Mouse (Mus musculus) heart, postnatal 36 days (tissue): ENCODE data around the gene Igf1r. TPM values are rescaled to one million over a fixed set of nuclear protein-coding genes. Genes with fewer than 3 reads are reported as not detected.
"Not testable (repeated sequence)": the region's sequence is repeated elsewhere in the genome, so short reads cannot be mapped to it uniquely, and the experiment has no call there.

Experiments used
- DNase-seq, 2 experiments: peaks; one replicate each; pipeline ENCODE4 v3.0.0; 2021 to 2022
- intact Hi-C: fragments of 180-260 bp; cut with DNase I; formaldehyde crosslinking; loops from one replicate; pipeline ENCODE4 v1.15.1; 2025
- total RNA-seq, 2 experiments: library from RNA; stranded (reverse); gene quantifications; 2 replicates each; pipeline ENCODE4 v1.2.3; 2021

Gene Igf1r
- total RNA-seq, 2 experiments from 2014 or later, result 15.4 to 21.1 TPM

GRCm38 (mm10) chr7:68275838-68276731 lies 323.5 kb downstream of the Igf1r start:
- DNase-seq, result no peak
- intact Hi-C loops, result no loop called here

GRCm38 (mm10) chr7:68277054-68277896 lies 324.6 kb downstream of the Igf1r start:
- intact Hi-C loops, result no loop called here
- no peak for DNase-seq

GRCm38 (mm10) chr7:68277897-68278270 lies 325.3 kb downstream of the Igf1r start:
- intact Hi-C loops, result no loop called here
- DNase-seq, result no peak

DNA sequence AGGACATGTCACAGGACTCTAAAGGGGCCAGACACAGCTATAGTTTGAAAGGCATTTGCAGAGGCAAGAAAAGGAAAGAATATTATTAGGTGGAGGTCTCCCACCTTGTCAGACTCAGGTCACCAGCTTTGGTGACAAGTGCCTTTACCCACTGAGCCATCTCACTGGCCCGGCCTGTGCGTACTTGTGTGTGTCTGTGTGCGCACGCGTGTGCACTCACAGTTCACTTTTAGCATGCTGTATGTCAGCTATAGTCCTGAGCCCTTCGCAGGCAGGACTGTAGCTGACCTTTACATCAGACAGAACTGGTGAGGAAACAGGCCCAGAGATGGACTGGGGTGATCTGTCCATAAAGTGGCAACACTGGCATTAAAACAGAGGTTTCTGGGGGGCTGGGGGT lies 325.8 kb downstream of the Igf1r start:
- intact Hi-C loops, result no loop called here
- no peak for DNase-seq

GRCm38 (mm10) chr7:68278908-68279307 lies 326.3 kb downstream of the Igf1r start:
- intact Hi-C loops, result no loop called here
- no peak for DNase-seq

DNA sequence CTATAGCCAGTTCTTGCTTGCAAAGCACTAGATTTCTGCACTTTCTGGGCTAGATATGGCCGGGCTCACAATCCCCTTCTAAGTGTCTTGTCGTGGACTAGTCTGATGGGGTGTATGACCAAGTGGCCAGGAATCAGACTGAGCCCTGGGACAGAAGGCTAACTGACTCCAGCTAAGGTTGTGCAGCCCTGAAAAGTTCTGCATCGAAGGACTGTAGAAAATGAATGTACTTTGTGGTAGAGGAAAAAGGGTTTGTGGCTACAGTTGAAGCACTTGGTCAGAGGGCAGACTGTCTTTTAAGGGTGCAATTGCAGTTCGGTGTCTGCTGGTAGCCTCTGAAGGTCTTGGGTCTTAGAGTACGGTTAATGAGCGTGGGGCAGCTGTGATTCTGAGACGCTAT lies 326.9 kb downstream of the Igf1r start:
- intact Hi-C loops, result no loop called here
- DNase-seq, result no peak

DNA sequence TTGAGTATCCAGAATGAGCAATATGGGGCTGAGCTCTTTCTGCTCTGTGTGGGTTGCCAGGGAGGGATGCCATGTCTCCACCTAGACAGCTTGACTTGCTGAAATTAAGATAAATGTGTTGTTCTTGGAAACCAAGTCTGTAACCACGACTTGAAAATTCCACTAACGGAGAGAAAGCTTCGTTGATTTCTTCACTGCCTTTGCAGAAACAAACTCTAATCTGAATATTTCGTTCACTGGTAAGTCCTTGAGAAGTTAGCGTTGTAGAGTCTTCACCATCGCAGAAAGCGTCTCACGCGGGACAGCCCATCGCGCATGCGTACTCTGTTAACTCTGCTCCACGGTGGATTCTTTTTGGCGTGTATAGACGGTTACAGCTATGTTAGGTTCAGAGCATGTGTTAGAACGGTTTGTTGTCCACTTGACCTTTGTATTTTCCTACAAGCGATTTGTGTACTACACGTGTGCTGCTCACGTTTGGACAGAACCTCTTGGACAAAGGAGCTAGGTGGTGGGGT lies 327.8 kb downstream of the Igf1r start:
- intact Hi-C loops, result no loop called here
- DNase-seq, result no peak

DNA sequence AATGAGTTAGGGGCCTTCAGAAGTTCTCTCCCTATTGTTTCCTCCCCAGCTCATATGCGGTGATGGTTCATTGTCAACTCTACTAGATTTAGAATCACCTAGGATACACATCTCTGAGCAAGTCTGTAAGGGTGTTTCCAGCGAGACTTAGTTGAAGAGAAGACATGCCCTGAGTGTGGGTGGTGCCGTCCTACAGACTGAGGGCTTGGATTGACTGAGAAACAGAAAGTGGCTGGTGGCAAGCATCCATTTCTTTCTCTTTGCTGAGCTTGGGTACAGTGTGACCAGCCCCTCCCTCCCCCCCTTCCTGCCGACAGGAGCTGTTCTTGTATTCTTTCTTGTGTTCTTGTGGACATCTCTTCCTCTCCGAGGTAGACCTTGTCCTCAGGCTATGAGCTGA lies 328.7 kb downstream of the Igf1r start:
- no peak for DNase-seq
- intact Hi-C loops, result no loop called here

- DNase-seq, result no peak
- intact Hi-C loops, result no loop called here
Observed at GRCm38 (mm10) chr7:68282304-68283132, 329.9 kb downstream of the Igf1r start.

- intact Hi-C loops, DNase-seq: not testable (repeated sequence)
Observed at GRCm38 (mm10) chr7:68283133-68283520, 330.5 kb downstream of the Igf1r start.

Other genes with a start within 250 kb of the Igf1r start
- gene Synm, start 193.1 kb upstream of the Igf1r start, total RNA-seq, result 1 to 10 TPM; 8.9 to 9.7 TPM